Mouse (Mus musculus) MEL (cell line): Measurements from ENCODE around the gene Pdcd2l. TPM values are rescaled to one million over a fixed set of nuclear protein-coding genes. Genes with fewer than 3 reads are reported as not detected.
A peak's percentile ranks its signal among the peaks of the same experiment; 100 is the strongest.

Source experiments
- DNase-seq: peaks from one replicate; pipeline ENCODE4 v3.0.0; 2011; ENCODE audit warnings: low read depth, low spot score
- H3K27ac ChIP-seq: 2 replicates; pipeline ENCODE4 v1.5.1; 2012; ENCODE audit warnings: low read depth, mild to moderate bottlenecking, control low read depth, low read length, moderate library complexity; ENCODE audit not compliant: control insufficient read depth
- H3K27me3 ChIP-seq, 2 experiments: fragments of 150-350 bp in 1 of 2; sonication (generic) in 1 of 2; 2 replicates each; pipeline ENCODE4 v1.6.1; 2012; ENCODE audit warnings: low read length in 2 of 2, mild to moderate bottlenecking in 2 of 2, improper control_type of control experiment in 1 of 2, moderate library complexity in 1 of 2; ENCODE audit not compliant: insufficient read depth in 2 of 2, control insufficient read depth in 1 of 2
- H3K36me3 ChIP-seq, 2 experiments: 2 replicates each; pipeline ENCODE4 v1.6.1; 2012 to 2014; ENCODE audit warnings: low read length in 2 of 2, improper control_type of control experiment in 1 of 2, inconsistent platforms in 1 of 2, mild to moderate bottlenecking in 1 of 2; ENCODE audit not compliant: insufficient read depth in 2 of 2, control insufficient read depth in 1 of 2
- H3K4me1 ChIP-seq, 2 experiments: fragments of 150-350 bp in 1 of 2; sonication (generic) in 1 of 2; 2 replicates each; pipeline ENCODE4 v1.6.1; 2012; ENCODE audit warnings: low read length in 2 of 2, improper control_type of control experiment in 1 of 2, mild to moderate bottlenecking in 1 of 2; ENCODE audit not compliant: insufficient read depth in 2 of 2, control insufficient read depth in 1 of 2
- H3K4me3 ChIP-seq, 2 experiments: fragments of 150-350 bp in 1 of 2; sonication (generic) in 1 of 2; 2 replicates each; pipeline ENCODE4 v1.5.1; 2012; ENCODE audit warnings: low read depth in 2 of 2, low read length in 2 of 2, mild to moderate bottlenecking in 2 of 2, moderate library complexity in 2 of 2, control low read depth in 1 of 2, improper control_type of control experiment in 1 of 2; ENCODE audit not compliant: control insufficient read depth in 1 of 2, insufficient read depth in 1 of 2
- H3K79me2 ChIP-seq: 2 replicates; pipeline ENCODE4 v1.6.1; 2012; ENCODE audit warnings: mild to moderate bottlenecking, low read length, moderate library complexity; ENCODE audit not compliant: control insufficient read depth, poor library complexity, insufficient read depth
- H3K9ac ChIP-seq: 2 replicates; pipeline ENCODE4 v1.6.1; 2012; ENCODE audit warnings: low read depth, mild to moderate bottlenecking, control low read depth, low read length, moderate library complexity; ENCODE audit not compliant: control insufficient read depth, poor library complexity, severe bottlenecking
- H3K9me3 ChIP-seq: fragments of 150-350 bp; sonication (generic); replicated peaks from 2 replicates; pipeline ENCODE4 v1.6.1; 2012; ENCODE audit warnings: mild to moderate bottlenecking, low read length, improper control_type of control experiment, moderate library complexity; ENCODE audit not compliant: insufficient read depth
- CHD1 ChIP-seq: IDR thresholded peaks from 2 replicates; pipeline ENCODE4 v1.6.1; 2012; ENCODE audit warnings: low read depth, mild to moderate bottlenecking, inconsistent platforms, low read length, improper control_type of control experiment
- CHD2 ChIP-seq: IDR thresholded peaks from 2 replicates; pipeline ENCODE4 v1.6.1; 2011; ENCODE audit warnings: low read length, improper control_type of control experiment
- ELF1 ChIP-seq: IDR thresholded peaks from 2 replicates; pipeline ENCODE4 v1.6.1; 2014; ENCODE audit warnings: low read depth, mild to moderate bottlenecking, inconsistent platforms, low read length, improper control_type of control experiment, moderate library complexity
- ETS1 ChIP-seq: IDR thresholded peaks from 2 replicates; pipeline ENCODE4 v1.6.1; 2012; ENCODE audit warnings: low read depth, mild to moderate bottlenecking, inconsistent platforms, low read length, improper control_type of control experiment, moderate library complexity
- GABPA ChIP-seq: IDR thresholded peaks from 2 replicates; pipeline ENCODE4 v1.6.1; 2012; ENCODE audit warnings: low read depth, mild to moderate bottlenecking, inconsistent platforms, low read length, improper control_type of control experiment, moderate library complexity
- JUND ChIP-seq: IDR thresholded peaks from 2 replicates; pipeline ENCODE4 v1.6.1; 2011; ENCODE audit warnings: low read depth, mild to moderate bottlenecking, improper control_type of control experiment, low read length
- MAX ChIP-seq: IDR thresholded peaks from 2 replicates; pipeline ENCODE4 v1.6.1; 2011; ENCODE audit warnings: low read length, improper control_type of control experiment
- MEF2A ChIP-seq: IDR thresholded peaks from 2 replicates; pipeline ENCODE4 v1.6.1; 2014; ENCODE audit warnings: low read depth, mild to moderate bottlenecking, inconsistent platforms, low read length, improper control_type of control experiment; ENCODE audit not compliant: poor library complexity, insufficient replicate concordance, severe bottlenecking; ENCODE audit errors: extremely low read depth
- MXI1 ChIP-seq: IDR thresholded peaks from 2 replicates; pipeline ENCODE4 v1.6.1; 2011; ENCODE audit warnings: mild to moderate bottlenecking, low read depth, low read length, improper control_type of control experiment
- NELFE ChIP-seq: IDR thresholded peaks from 2 replicates; pipeline ENCODE4 v1.6.1; 2011; ENCODE audit warnings: low read depth, low read length, improper control_type of control experiment
- NRF1 ChIP-seq: IDR thresholded peaks from 2 replicates; pipeline ENCODE4 v1.6.1; 2014; ENCODE audit warnings: low read depth, mild to moderate bottlenecking, inconsistent platforms, low read length, improper control_type of control experiment, moderate library complexity; ENCODE audit not compliant: poor library complexity, insufficient read depth, severe bottlenecking
- POLR2A ChIP-seq, 2 experiments: IDR thresholded peaks; 2 replicates each; pipeline ENCODE4 v1.6.1; 2011 to 2012; ENCODE audit warnings: low read length in 2 of 2, mild to moderate bottlenecking in 2 of 2, control low read depth in 1 of 2, improper control_type of control experiment in 1 of 2, low read depth in 1 of 2, moderate library complexity in 1 of 2; ENCODE audit not compliant: control insufficient read depth in 1 of 2, insufficient read depth in 1 of 2, poor library complexity in 1 of 2
- POLR2AphosphoS2 ChIP-seq: IDR thresholded peaks from 2 replicates; pipeline ENCODE4 v1.6.1; 2011; ENCODE audit warnings: low read length, improper control_type of control experiment
- POLR2AphosphoS5 ChIP-seq: IDR thresholded peaks from 2 replicates; pipeline ENCODE4 v1.6.1; 2012; ENCODE audit warnings: low read depth, borderline replicate concordance, mild to moderate bottlenecking, inconsistent platforms, low read length, moderate library complexity, mixed read lengths
- RCOR1 ChIP-seq: IDR thresholded peaks from 2 replicates; pipeline ENCODE4 v1.6.1; 2012; ENCODE audit warnings: low read depth, mild to moderate bottlenecking, inconsistent platforms, low read length, improper control_type of control experiment
- TAL1 ChIP-seq: IDR thresholded peaks from 2 replicates; pipeline ENCODE4 v1.6.1; 2012; ENCODE audit warnings: mild to moderate bottlenecking, inconsistent platforms, low read length, moderate library complexity, mixed read lengths
- UBTF ChIP-seq: IDR thresholded peaks from 2 replicates; pipeline ENCODE4 v1.6.1; 2012; ENCODE audit warnings: low read depth, mild to moderate bottlenecking, inconsistent platforms, low read length, improper control_type of control experiment, moderate library complexity, borderline replicate concordance; ENCODE audit not compliant: insufficient read depth
- USF1 ChIP-seq: IDR thresholded peaks from 2 replicates; pipeline ENCODE4 v1.6.1; 2014; ENCODE audit warnings: low read depth, mild to moderate bottlenecking, inconsistent platforms, low read length, improper control_type of control experiment, moderate library complexity
- USF2 ChIP-seq, 2 experiments: IDR thresholded peaks; 2 replicates each; pipeline ENCODE4 v1.6.1; 2011 to 2012; ENCODE audit warnings: improper control_type of control experiment in 2 of 2, low read length in 2 of 2, borderline replicate concordance in 1 of 2, inconsistent platforms in 1 of 2, low read depth in 1 of 2, mild to moderate bottlenecking in 1 of 2; ENCODE audit not compliant: insufficient read depth in 1 of 2
- ZC3H11A ChIP-seq: IDR thresholded peaks from 2 replicates; pipeline ENCODE4 v1.6.1; 2012; ENCODE audit warnings: low read depth, mild to moderate bottlenecking, inconsistent platforms, low read length, improper control_type of control experiment
- ZKSCAN1 ChIP-seq: IDR thresholded peaks from 2 replicates; pipeline ENCODE4 v1.6.1; 2012; ENCODE audit warnings: low read depth, mild to moderate bottlenecking, inconsistent platforms, low read length, improper control_type of control experiment, moderate library complexity
- ZNF384 ChIP-seq: IDR thresholded peaks from 2 replicates; pipeline ENCODE4 v1.6.1; 2012; ENCODE audit warnings: low read depth, mild to moderate bottlenecking, inconsistent platforms, low read length, improper control_type of control experiment
- polyA plus RNA-seq, 2 experiments: library from polyadenylated mRNA; stranded (reverse) in 1 of 2; unstranded in 1 of 2; fragments of >175 nt in 1 of 2; fragments of >200 nt in 1 of 2; gene quantifications; 2 replicates each; pipeline versions ENCODE4 v1.2.1 to v1.2.4; 2012; ENCODE audit warnings: low replicate concordance in 2 of 2, low read depth in 1 of 2; ENCODE audit not compliant: insufficient read length in 2 of 2, insufficient read depth in 1 of 2, missing spikeins in 1 of 2
- total RNA-seq: library from RNA; depleted of rRNA; stranded (reverse); fragments of 300-350 nt; gene quantifications from 2 replicates; pipeline ENCODE4 v1.2.3, GENCODE M21; 2012

The Pdcd2l gene
- total and polyA plus RNA-seq, 3 experiments, result 25.7 to 26.6 TPM; not detected in 1

- H3K4me1 ChIP-seq, result peaks cover 0 to 4% of the 10 kb centered on the region in 2 experiments; a peak in 2 of 4 replicates
- H3K27ac ChIP-seq, result no peak overlapping the region
- no peak for DNase-seq
- no peak for TF ChIP-seq MEF2A
- TF ChIP-seq MXI1, result no peak
- no peak for TF ChIP-seq MAX
- TF ChIP-seq ETS1, result no peak
- TF ChIP-seq POLR2AphosphoS5, result no peak
- no peak for TF ChIP-seq TAL1
- TF ChIP-seq RCOR1, result no peak
- no peak for TF ChIP-seq NRF1
- TF ChIP-seq ELF1, result no peak
- TF ChIP-seq ZC3H11A, result no peak
- no peak for TF ChIP-seq JUND
- TF ChIP-seq ZNF384, result no peak
- TF ChIP-seq POLR2AphosphoS2, result no peak
- TF ChIP-seq POLR2A (IDR thresholded peaks at IDR 0.05; ENCODE audit: control insufficient read depth in 1 of 2, insufficient read depth in 1 of 2, low read depth in 1 of 2, low read length in 2 of 2, poor library complexity in 1 of 2), result no peak
- TF ChIP-seq USF1, result no peak
- no peak for TF ChIP-seq CHD2
- no peak for TF ChIP-seq UBTF
- TF ChIP-seq CHD1, result no peak
- TF ChIP-seq GABPA, result no peak
- no peaks in the 10 kb centered on the region for H3K9me3 ChIP-seq
- no peaks in the 10 kb centered on the region for H3K27me3 ChIP-seq
- no peak overlapping the region for H3K9ac ChIP-seq
- no peak overlapping the region for H3K4me3 ChIP-seq
- peaks cover 0 to 5% of the 10 kb centered on the region in 2 experiments; a peak in 1 of 4 replicates for H3K36me3 ChIP-seq
- no peaks in the 10 kb centered on the region; the same call in 1 of the 2 replicates for H3K79me2 ChIP-seq
Measured at GRCm38 (mm10) chr7:34235602-34236001, 39.1 kb upstream of the Pdcd2l start.

- H3K79me2 ChIP-seq, result peaks cover 2% of the 10 kb centered on the region
- H3K36me3 ChIP-seq, result peaks cover 0 to 5% of the 10 kb centered on the region in 2 experiments; a peak in 1 of 4 replicates
- no peaks in the 10 kb centered on the region for H3K9me3 ChIP-seq
- H3K4me1 ChIP-seq, result peaks cover 0 to 4% of the 10 kb centered on the region in 2 experiments; a peak in 2 of 4 replicates
- H3K27me3 ChIP-seq, result no peaks in the 10 kb centered on the region
- H3K27ac ChIP-seq, result peak overlapping the region; percentile 82
- peak overlapping the region; percentile 59 to 69 for H3K4me3 ChIP-seq
- DNase-seq, result peak; percentile 73
- TF ChIP-seq NELFE, result no peak
- TF ChIP-seq USF2 (IDR thresholded peaks at IDR 0.05; ENCODE audit: borderline replicate concordance in 1 of 2, insufficient read depth in 1 of 2, low read depth in 1 of 2, low read length in 2 of 2), result no peak
- 0 out of 4 replicates have a peak, but pooled peaks of 1 of the 2 experiments have one; percentile 0 for TF ChIP-seq POLR2A (IDR thresholded peaks at IDR 0.05; ENCODE audit: control insufficient read depth in 1 of 2, insufficient read depth in 1 of 2, low read depth in 1 of 2, low read length in 2 of 2, poor library complexity in 1 of 2)
- TF ChIP-seq ZKSCAN1, result no peak
- H3K9ac ChIP-seq, result peak overlapping the region; percentile 69
Measured at GRCm38 (mm10) chr7:34234610-34235561, 38.4 kb upstream of the Pdcd2l start.
